Mouse (Mus musculus) midbrain, embryonic 12.5 days (tissue): ENCODE data around the gene Efcab2. TPM values are rescaled to one million over a fixed set of nuclear protein-coding genes. Genes with fewer than 3 reads are reported as not detected.
A peak's percentile ranks its signal among the peaks of the same experiment; 100 is the strongest.

Experiments used
- ATAC-seq: fragments of 200-750 bp; cut with Nextera tagmentation; 2 replicates; pipeline ENCODE4 v1.8.0; 2017; ENCODE audit warnings: low read depth, moderate TSS enrichment, moderate library complexity; ENCODE audit not compliant: low FRiP score
- H3K27ac ChIP-seq: fragments of 300-500 bp; sonication (generic); replicated peaks from 2 replicates; pipeline ENCODE4 v1.5.1; 2016; ENCODE audit warnings: mild to moderate bottlenecking
- H3K27me3 ChIP-seq: fragments of 300-500 bp; sonication (generic); 2 replicates; pipeline ENCODE4 v1.6.1; 2016; ENCODE audit warnings: mild to moderate bottlenecking
- H3K36me3 ChIP-seq: fragments of 300-500 bp; sonication (generic); 2 replicates; pipeline ENCODE4 v1.6.1; 2016
- H3K4me1 ChIP-seq: fragments of 300-500 bp; sonication (generic); 2 replicates; pipeline ENCODE4 v1.6.1; 2016
- H3K4me2 ChIP-seq: fragments of 300-500 bp; sonication (generic); replicated peaks from 2 replicates; pipeline ENCODE4 v1.6.1; 2016; ENCODE audit warnings: mild to moderate bottlenecking, moderate library complexity
- H3K4me3 ChIP-seq: fragments of 300-500 bp; sonication (generic); 2 replicates; pipeline ENCODE4 v1.5.1; 2016; ENCODE audit warnings: mild to moderate bottlenecking
- H3K9ac ChIP-seq: fragments of 300-500 bp; sonication (generic); replicated peaks from 2 replicates; pipeline ENCODE4 v1.6.1; 2016; ENCODE audit warnings: mild to moderate bottlenecking, moderate library complexity
- H3K9me3 ChIP-seq: fragments of 300-500 bp; sonication (generic); 2 replicates; pipeline ENCODE4 v1.6.1; 2016; ENCODE audit warnings: mild to moderate bottlenecking
- whole genome bisulfite sequencing: fragments of 180-500 bp; shearing (Covaris S2); methylation state at CpG from one replicate; pipeline ENCODE4 v1.1.7; 2016; 5-methylcytosine and 5-hydroxymethylcytosine counted together
- polyA plus RNA-seq: library from polyadenylated mRNA; unstranded; fragments of >200 nt; fragmentation: Nextera tagmentation; extraction: Ambion mirVana; gene quantifications from 2 replicates; pipeline ENCODE4 v1.2.1, GENCODE M21; 2016

Efcab2 gene
- polyA plus RNA-seq, 1 experiment from 2014 or later: 8.4 TPM

- Histone ChIP-seq H3K4me2 (no peak overlapping the region), H3K27me3 (no peaks in the 10 kb centered on the region), H3K4me3 (no peak overlapping the region), H3K27ac (no peak overlapping the region), H3K36me3 (no peaks in the 10 kb centered on the region), H3K9me3 (no peaks in the 10 kb centered on the region), H3K9ac (no peak overlapping the region), H3K4me1 (no peaks in the 10 kb centered on the region)
- 89% methylated on average over 2 of the region's 2 CpGs for WGBS
- no peak for ATAC-seq
Measured at GRCm38 (mm10) chr1:178449933-178450332, 44.0 kb downstream of the Efcab2 start.

- Histone ChIP-seq H3K4me3 (no peak overlapping the region), H3K4me2 (no peak overlapping the region), H3K27ac (no peak overlapping the region), H3K9ac (no peak overlapping the region), H3K36me3 (no peaks in the 10 kb centered on the region), H3K4me1 (no peaks in the 10 kb centered on the region), H3K27me3 (no peaks in the 10 kb centered on the region), H3K9me3 (no peaks in the 10 kb centered on the region)
- no peak for ATAC-seq
- WGBS: 94% methylated on average over 3 of the region's 3 CpGs
Measured at GRCm38 (mm10) chr1:178454125-178454524, 48.2 kb downstream of the Efcab2 start.

GRCm38 (mm10) chr1:178455120-178455519, 49.2 kb downstream of the Efcab2 start:
- Histone ChIP-seq H3K27ac (no peak overlapping the region), H3K27me3 (no peaks in the 10 kb centered on the region), H3K9me3 (no peaks in the 10 kb centered on the region), H3K4me1 (no peaks in the 10 kb centered on the region), H3K4me2 (no peak overlapping the region), H3K36me3 (no peaks in the 10 kb centered on the region), H3K4me3 (no peak overlapping the region), H3K9ac (no peak overlapping the region)
- ATAC-seq: no peak
- WGBS: 90% methylated on average over 1 of the region's 1 CpGs

- 86% methylated on average over 2 of the region's 2 CpGs for WGBS
- H3K4me3 ChIP-seq: no peak overlapping the region
- no peak for ATAC-seq
- H3K27me3 ChIP-seq: no peaks in the 10 kb centered on the region
- no peak overlapping the region for H3K27ac ChIP-seq
- H3K36me3 ChIP-seq: no peaks in the 10 kb centered on the region
- no peaks in the 10 kb centered on the region for H3K9me3 ChIP-seq
- no peaks in the 10 kb centered on the region for H3K4me1 ChIP-seq
- H3K9ac ChIP-seq: no peak overlapping the region
- no peak overlapping the region for H3K4me2 ChIP-seq
Measured at GRCm38 (mm10) chr1:178458029-178458428, 52.1 kb downstream of the Efcab2 start.

- H3K27ac ChIP-seq: no peak overlapping the region
- no peaks in the 10 kb centered on the region for H3K27me3 ChIP-seq
- H3K36me3 ChIP-seq: no peaks in the 10 kb centered on the region
- H3K4me1 ChIP-seq: no peaks in the 10 kb centered on the region
- no peaks in the 10 kb centered on the region for H3K9me3 ChIP-seq
- no peak overlapping the region for H3K4me3 ChIP-seq
- no peak overlapping the region for H3K9ac ChIP-seq
- peak; percentile 91 for ATAC-seq
- 2% methylated on average over 2 of the region's 2 CpGs for WGBS
- H3K4me2 ChIP-seq: no peak overlapping the region
Measured at GRCm38 (mm10) chr1:178463712-178464111, 57.8 kb downstream of the Efcab2 start.

- peak; percentile 38; the same call in 1 of the 2 replicates for ATAC-seq
- Histone ChIP-seq H3K4me2 (no peak overlapping the region), H3K9ac (no peak overlapping the region), H3K27me3 (no peaks in the 10 kb centered on the region), H3K9me3 (no peaks in the 10 kb centered on the region), H3K36me3 (no peaks in the 10 kb centered on the region), H3K4me3 (no peak overlapping the region), H3K27ac (no peak overlapping the region), H3K4me1 (no peaks in the 10 kb centered on the region)
- WGBS: 38% methylated on average over 4 of the region's 4 CpGs
Measured at GRCm38 (mm10) chr1:178464140-178464539, 58.3 kb downstream of the Efcab2 start.

- Histone ChIP-seq H3K27ac (no peak overlapping the region), H3K36me3 (no peaks in the 10 kb centered on the region), H3K4me1 (no peaks in the 10 kb centered on the region), H3K27me3 (no peaks in the 10 kb centered on the region), H3K4me3 (no peak overlapping the region), H3K4me2 (no peak overlapping the region), H3K9ac (no peak overlapping the region), H3K9me3 (no peaks in the 10 kb centered on the region)
- no peak for ATAC-seq
- WGBS: 76% methylated on average over 6 of the region's 6 CpGs
Measured at GRCm38 (mm10) chr1:178467594-178467993, 61.7 kb downstream of the Efcab2 start.

- Histone ChIP-seq H3K9ac (no peak overlapping the region), H3K9me3 (no peaks in the 10 kb centered on the region), H3K36me3 (no peaks in the 10 kb centered on the region), H3K4me2 (no peak overlapping the region), H3K27ac (no peak overlapping the region), H3K4me1 (no peaks in the 10 kb centered on the region), H3K4me3 (no peak overlapping the region), H3K27me3 (no peaks in the 10 kb centered on the region)
- 15% methylated on average over 2 of the region's 2 CpGs for WGBS
- ATAC-seq: no peak
Measured at GRCm38 (mm10) chr1:178468280-178468679, 62.4 kb downstream of the Efcab2 start.

GRCm38 (mm10) chr1:178483854-178484253, 78.0 kb downstream of the Efcab2 start:
- H3K4me3 ChIP-seq: no peak overlapping the region
- no peak overlapping the region for H3K9ac ChIP-seq
- H3K27me3 ChIP-seq: no peaks in the 10 kb centered on the region
- no peak overlapping the region for H3K27ac ChIP-seq
- no peak for ATAC-seq
- no peaks in the 10 kb centered on the region for H3K36me3 ChIP-seq
- H3K4me1 ChIP-seq: 0 out of 2 replicates have a peak, but pooled peaks cover under 1% of the 10 kb centered on the region
- H3K4me2 ChIP-seq: no peak overlapping the region
- H3K9me3 ChIP-seq: no peaks in the 10 kb centered on the region

- Histone ChIP-seq H3K36me3 (no peaks in the 10 kb centered on the region), H3K27me3 (no peaks in the 10 kb centered on the region), H3K27ac (no peak overlapping the region), H3K4me2 (no peak overlapping the region), H3K4me3 (no peak overlapping the region), H3K4me1 (peaks cover 6% of the 10 kb centered on the region; the same call in 1 of the 2 replicates), H3K9ac (no peak overlapping the region), H3K9me3 (no peaks in the 10 kb centered on the region)
- no peak for ATAC-seq
- 85% methylated on average over 5 of the region's 5 CpGs for WGBS
Measured at GRCm38 (mm10) chr1:178485138-178485867, 79.4 kb downstream of the Efcab2 start.

- 69% methylated on average over 5 of the region's 5 CpGs for WGBS
- H3K9me3 ChIP-seq: no peaks in the 10 kb centered on the region
- no peak overlapping the region for H3K4me3 ChIP-seq
- no peak overlapping the region for H3K9ac ChIP-seq
- ATAC-seq: no peak
- no peak overlapping the region for H3K4me2 ChIP-seq
- H3K27ac ChIP-seq: no peak overlapping the region
- no peaks in the 10 kb centered on the region for H3K36me3 ChIP-seq
- H3K4me1 ChIP-seq: peaks cover 6% of the 10 kb centered on the region; the same call in 1 of the 2 replicates
- no peaks in the 10 kb centered on the region for H3K27me3 ChIP-seq
Measured at GRCm38 (mm10) chr1:178485868-178486220, 80.0 kb downstream of the Efcab2 start.

GRCm38 (mm10) chr1:178486828-178487227, 80.9 kb downstream of the Efcab2 start:
- Histone ChIP-seq H3K9ac (no peak overlapping the region), H3K36me3 (no peaks in the 10 kb centered on the region), H3K27me3 (no peaks in the 10 kb centered on the region), H3K4me2 (no peak overlapping the region), H3K9me3 (no peaks in the 10 kb centered on the region), H3K4me3 (no peak overlapping the region), H3K27ac (no peak overlapping the region), H3K4me1 (peaks cover 6% of the 10 kb centered on the region; the same call in 1 of the 2 replicates)
- no peak for ATAC-seq
- WGBS: 88% methylated on average over 5 of the region's 5 CpGs

GRCm38 (mm10) chr1:178489127-178489526, 83.2 kb downstream of the Efcab2 start:
- no peak overlapping the region for H3K9ac ChIP-seq
- peaks cover 6% of the 10 kb centered on the region; the same call in 1 of the 2 replicates for H3K4me1 ChIP-seq
- H3K36me3 ChIP-seq: no peaks in the 10 kb centered on the region
- 42% methylated on average over 3 of the region's 3 CpGs for WGBS
- no peak overlapping the region for H3K4me3 ChIP-seq
- no peaks in the 10 kb centered on the region for H3K27me3 ChIP-seq
- no peaks in the 10 kb centered on the region for H3K9me3 ChIP-seq
- ATAC-seq: no peak; the same call in 1 of the 2 replicates
- no peak overlapping the region for H3K4me2 ChIP-seq
- no peak overlapping the region for H3K27ac ChIP-seq
